Mouse (Mus musculus): Measurements from ENCODE around the gene Olfr839-ps1. TPM values are rescaled to one million over a fixed set of nuclear protein-coding genes. Genes with fewer than 3 reads are reported as not detected.

Olfr839-ps1 gene
- not detected in 2 replicates for polyA plus RNA-seq (2012; rRNA removed; ENCODE audit: low replicate concordance)

GRCm38 (mm10) chr9:19177212-19177611 is at the start of gene Olfr839-ps1:
TSS of gene Olfr839-ps1 (minus strand) at chr9:19177312.

GRCm38 (mm10) chr9:19136017-19136416 is 41.1 kb downstream of the Olfr839-ps1 start, which contains the start of gene Olfr837:
TSS of gene Olfr837 (plus strand) at chr9:19136317.

GRCm38 (mm10) chr9:19120082-19120481 is 57.0 kb downstream of the Olfr839-ps1 start, which contains the start of gene Olfr836:
TSS of gene Olfr836 (plus strand) at chr9:19120382.

Other genes with a start within 250 kb of the Olfr839-ps1 start
- not detected in 2 replicates for gene Olfr832, start 240.2 kb downstream of the Olfr839-ps1 start, polyA plus RNA-seq (2012; rRNA removed; ENCODE audit: low replicate concordance)
- gene Olfr834, start 189.3 kb downstream of the Olfr839-ps1 start, polyA plus RNA-seq (2012; rRNA removed; ENCODE audit: low replicate concordance): not detected in 2 replicates
- gene Olfr835, start 144.6 kb downstream of the Olfr839-ps1 start, polyA plus RNA-seq (2012; rRNA removed; ENCODE audit: low replicate concordance): not detected in 2 replicates
- gene Olfr836, start 56.9 kb downstream of the Olfr839-ps1 start, polyA plus RNA-seq (2012; rRNA removed; ENCODE audit: low replicate concordance): not detected in 2 replicates
- gene Olfr837, start 41.0 kb downstream of the Olfr839-ps1 start, polyA plus RNA-seq (2012; rRNA removed; ENCODE audit: low replicate concordance): not detected in 2 replicates
- not detected in 2 replicates for gene Olfr843, start 74.7 kb upstream of the Olfr839-ps1 start, polyA plus RNA-seq (2012; rRNA removed; ENCODE audit: low replicate concordance)
- gene Olfr844, start 139.0 kb upstream of the Olfr839-ps1 start, polyA plus RNA-seq (2012; rRNA removed; ENCODE audit: low replicate concordance): not detected in 2 replicates
- gene Olfr845, start 159.1 kb upstream of the Olfr839-ps1 start, polyA plus RNA-seq (2012; rRNA removed; ENCODE audit: low replicate concordance): not detected in 2 replicates
- not detected in 2 replicates for gene Olfr846, start 186.7 kb upstream of the Olfr839-ps1 start, polyA plus RNA-seq (2012; rRNA removed; ENCODE audit: low replicate concordance)
- not detected in 2 replicates for gene Olfr847, start 201.4 kb upstream of the Olfr839-ps1 start, polyA plus RNA-seq (2012; rRNA removed; ENCODE audit: low replicate concordance)

Measured in mammary gland, adult 2 months (tissue).